Mouse (Mus musculus): ENCODE measurements around the gene Tmod3. TPM values are rescaled to one million over a fixed set of nuclear protein-coding genes. Genes with fewer than 3 reads are reported as not detected.
A peak's percentile ranks its signal among the peaks of the same experiment; 100 is the strongest.
"Not testable (repeated sequence)": the region's sequence is repeated elsewhere in the genome, so short reads cannot be mapped to it uniquely, and the experiment has no call there.

Gene Tmod3
- total and polyA plus RNA-seq, 2 experiments from 2014 or later, result 40.8 to 64.9 TPM

- no peak overlapping the region; the same call in 1 of the 2 replicates for H3K4me2 ChIP-seq (ENCODE audit: low read depth, low read length)
- DNase-seq (ENCODE audit: low spot score) (peak; percentile 72), ATAC-seq (ENCODE audit: insufficient read depth, low read depth) (peak; percentile 44; the same call in 1 of the 2 replicates)
- no peaks in the 10 kb centered on the region for H3K9me3 ChIP-seq (replicated peaks; ENCODE audit: control insufficient read depth, low read length)
- no peaks in the 10 kb centered on the region for H3K27me3 ChIP-seq (ENCODE audit: control insufficient read depth, insufficient read depth, low read length)
- H3K4me3 ChIP-seq (ENCODE audit: low read depth, low read length), result no peak overlapping the region
- no peaks in the 10 kb centered on the region for H3K36me3 ChIP-seq (replicated peaks; ENCODE audit: control insufficient read depth, insufficient read depth, low read length)
- peaks cover 29% of the 10 kb centered on the region for H3K4me1 ChIP-seq (ENCODE audit: control insufficient read depth, insufficient read depth)
- peak overlapping the region; percentile 61 for H3K27ac ChIP-seq (ENCODE audit: low read depth)
- H3K9ac ChIP-seq (replicated peaks; ENCODE audit: low read depth, low read length), result no peak overlapping the region
- WGBS, result 6% methylated on average over 5 of the region's 5 CpGs
- TF ChIP-seq CTCF (IDR thresholded peaks at IDR 0.05; ENCODE audit: low read depth), result no peak
- TF ChIP-seq EP300 (IDR thresholded peaks at IDR 0.05; ENCODE audit: low read depth), result no peak
Measured at GRCm38 (mm10) chr9:75541497-75541896, 18.0 kb downstream of the Tmod3 start.

GRCm38 (mm10) chr9:75536422-75536821 lies 23.0 kb downstream of the Tmod3 start:
- no peak overlapping the region for H3K4me3 ChIP-seq (ENCODE audit: low read depth, low read length)
- peaks cover 10% of the 10 kb centered on the region for H3K4me1 ChIP-seq (ENCODE audit: control insufficient read depth, insufficient read depth)
- H3K4me2 ChIP-seq (ENCODE audit: low read depth, low read length), result no peak overlapping the region
- no peak overlapping the region for H3K9ac ChIP-seq (replicated peaks; ENCODE audit: low read depth, low read length)
- 0 out of 2 replicates have a peak, but pooled peaks cover 5% of the 10 kb centered on the region for H3K36me3 ChIP-seq (replicated peaks; ENCODE audit: control insufficient read depth, insufficient read depth, low read length)
- no peak overlapping the region for H3K27ac ChIP-seq (ENCODE audit: low read depth)
- H3K27me3 ChIP-seq (ENCODE audit: control insufficient read depth, insufficient read depth, low read length), result no peaks in the 10 kb centered on the region
- TF ChIP-seq CTCF (IDR thresholded peaks at IDR 0.05; ENCODE audit: low read depth), result no peak
- no peak for TF ChIP-seq EP300 (IDR thresholded peaks at IDR 0.05; ENCODE audit: low read depth)
- ATAC-seq (ENCODE audit: insufficient read depth, low read depth), result no peak
- no peak for DNase-seq (ENCODE audit: low spot score)
- no peaks in the 10 kb centered on the region for H3K9me3 ChIP-seq (replicated peaks; ENCODE audit: control insufficient read depth, low read length)
- WGBS, result 77% methylated on average over 1 of the region's 1 CpGs

GRCm38 (mm10) chr9:75534431-75534962 lies 25.0 kb downstream of the Tmod3 start:
- no peak overlapping the region for H3K9ac ChIP-seq (replicated peaks; ENCODE audit: low read depth, low read length)
- TF ChIP-seq EP300 (IDR thresholded peaks at IDR 0.05; ENCODE audit: low read depth) (no peak), CTCF (IDR thresholded peaks at IDR 0.05; ENCODE audit: low read depth) (no peak)
- 0 out of 2 replicates have a peak, but pooled peaks cover 4% of the 10 kb centered on the region for H3K4me1 ChIP-seq (ENCODE audit: control insufficient read depth, insufficient read depth)
- 83% methylated on average over 8 of the region's 8 CpGs for WGBS
- ATAC-seq (ENCODE audit: insufficient read depth, low read depth) (no peak), DNase-seq (ENCODE audit: low spot score) (no peak)
- H3K9me3 ChIP-seq (replicated peaks; ENCODE audit: control insufficient read depth, low read length), result no peaks in the 10 kb centered on the region
- H3K4me2 ChIP-seq (ENCODE audit: low read depth, low read length), result no peak overlapping the region
- no peak overlapping the region for H3K27ac ChIP-seq (ENCODE audit: low read depth)
- no peak overlapping the region for H3K4me3 ChIP-seq (ENCODE audit: low read depth, low read length)
- H3K36me3 ChIP-seq (replicated peaks; ENCODE audit: control insufficient read depth, insufficient read depth, low read length), result peaks cover 15% of the 10 kb centered on the region; the same call in 1 of the 2 replicates
- H3K27me3 ChIP-seq (ENCODE audit: control insufficient read depth, insufficient read depth, low read length), result no peaks in the 10 kb centered on the region

GRCm38 (mm10) chr9:75532989-75533388 lies 26.5 kb downstream of the Tmod3 start:
- not testable (repeated sequence) for H3K4me2 ChIP-seq (ENCODE audit: low read depth, low read length); H3K4me1 ChIP-seq (ENCODE audit: control insufficient read depth, insufficient read depth); H3K27ac ChIP-seq (ENCODE audit: low read depth); DNase-seq (ENCODE audit: low spot score); H3K9me3 ChIP-seq (replicated peaks; ENCODE audit: control insufficient read depth, low read length); H3K27me3 ChIP-seq (ENCODE audit: control insufficient read depth, insufficient read depth, low read length); ATAC-seq (ENCODE audit: insufficient read depth, low read depth); H3K9ac ChIP-seq (replicated peaks; ENCODE audit: low read depth, low read length); H3K4me3 ChIP-seq (ENCODE audit: low read depth, low read length)
- WGBS, result 68% methylated on average over 8 of the region's 9 CpGs
- H3K36me3 ChIP-seq (replicated peaks; ENCODE audit: control insufficient read depth, insufficient read depth, low read length), result peaks cover 26% of the 10 kb centered on the region

GRCm38 (mm10) chr9:75532461-75532860 lies 27.0 kb downstream of the Tmod3 start:
- H3K4me3 ChIP-seq (ENCODE audit: low read depth, low read length), result no peak overlapping the region
- TF ChIP-seq CTCF (IDR thresholded peaks at IDR 0.05; ENCODE audit: low read depth), result no peak
- no peak for TF ChIP-seq EP300 (IDR thresholded peaks at IDR 0.05; ENCODE audit: low read depth)
- no peaks in the 10 kb centered on the region for H3K27me3 ChIP-seq (ENCODE audit: control insufficient read depth, insufficient read depth, low read length)
- H3K36me3 ChIP-seq (replicated peaks; ENCODE audit: control insufficient read depth, insufficient read depth, low read length), result peaks cover 26% of the 10 kb centered on the region
- no peak overlapping the region for H3K4me2 ChIP-seq (ENCODE audit: low read depth, low read length)
- DNase-seq (ENCODE audit: low spot score) (no peak), ATAC-seq (ENCODE audit: insufficient read depth, low read depth) (no peak)
- no peak overlapping the region for H3K27ac ChIP-seq (ENCODE audit: low read depth)
- H3K9ac ChIP-seq (replicated peaks; ENCODE audit: low read depth, low read length), result no peak overlapping the region
- H3K4me1 ChIP-seq (ENCODE audit: control insufficient read depth, insufficient read depth), result peaks cover 4% of the 10 kb centered on the region; the same call in 1 of the 2 replicates
- H3K9me3 ChIP-seq (replicated peaks; ENCODE audit: control insufficient read depth, low read length), result no peaks in the 10 kb centered on the region
- 83% methylated on average over 7 of the region's 7 CpGs for WGBS

GRCm38 (mm10) chr9:75529358-75529757 lies 30.1 kb downstream of the Tmod3 start:
- DNase-seq (ENCODE audit: low spot score), result no peak
- TF ChIP-seq CTCF (IDR thresholded peaks at IDR 0.05; ENCODE audit: low read depth) (no peak), EP300 (IDR thresholded peaks at IDR 0.05; ENCODE audit: low read depth) (no peak)
- Histone ChIP-seq H3K27me3 (ENCODE audit: control insufficient read depth, insufficient read depth, low read length) (no peaks in the 10 kb centered on the region), H3K4me1 (ENCODE audit: control insufficient read depth, insufficient read depth) (peaks cover 5% of the 10 kb centered on the region; the same call in 1 of the 2 replicates), H3K4me2 (ENCODE audit: low read depth, low read length) (no peak overlapping the region), H3K9ac (replicated peaks; ENCODE audit: low read depth, low read length) (no peak overlapping the region), H3K4me3 (ENCODE audit: low read depth, low read length) (no peak overlapping the region), H3K36me3 (replicated peaks; ENCODE audit: control insufficient read depth, insufficient read depth, low read length) (peaks cover 32% of the 10 kb centered on the region), H3K27ac (ENCODE audit: low read depth) (no peak overlapping the region), H3K9me3 (replicated peaks; ENCODE audit: control insufficient read depth, low read length) (no peaks in the 10 kb centered on the region)
- no peak for ATAC-seq (ENCODE audit: insufficient read depth, low read depth)
- WGBS, result 45% methylated on average over 5 of the region's 5 CpGs

Measured in heart, postnatal 0 days (tissue).